Mouse (Mus musculus) telencephalon, adult 2 months (tissue): ENCODE measurements around the gene Rab25.

ENCODE experiments used
- DNase-seq: peaks from one replicate; pipeline ENCODE4 v3.0.0-alpha.2; 2011; ENCODE audit warnings: low read depth, low spot score

The Rab25 gene

DNA sequence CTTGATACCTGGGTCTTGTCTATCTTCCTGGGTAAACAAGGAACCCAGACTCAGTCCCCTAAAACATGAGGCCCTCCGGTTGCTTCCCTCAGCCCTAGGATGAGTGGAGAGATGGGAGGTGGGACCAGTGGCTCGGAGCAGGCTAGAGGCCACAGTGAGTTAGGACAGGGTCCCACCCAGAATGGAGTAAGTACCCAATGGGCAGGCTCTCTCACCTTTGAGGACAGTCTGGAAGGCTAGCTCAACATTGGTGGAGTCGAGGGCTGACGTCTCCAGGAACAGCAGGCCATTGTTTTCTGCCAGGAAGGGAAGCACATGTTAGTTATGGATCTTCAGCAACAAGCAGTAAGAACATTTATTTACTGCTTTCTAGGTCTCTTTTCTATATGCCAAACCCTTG lies 5.6 kb downstream of the Rab25 start:
- no peak for DNase-seq

DNA sequence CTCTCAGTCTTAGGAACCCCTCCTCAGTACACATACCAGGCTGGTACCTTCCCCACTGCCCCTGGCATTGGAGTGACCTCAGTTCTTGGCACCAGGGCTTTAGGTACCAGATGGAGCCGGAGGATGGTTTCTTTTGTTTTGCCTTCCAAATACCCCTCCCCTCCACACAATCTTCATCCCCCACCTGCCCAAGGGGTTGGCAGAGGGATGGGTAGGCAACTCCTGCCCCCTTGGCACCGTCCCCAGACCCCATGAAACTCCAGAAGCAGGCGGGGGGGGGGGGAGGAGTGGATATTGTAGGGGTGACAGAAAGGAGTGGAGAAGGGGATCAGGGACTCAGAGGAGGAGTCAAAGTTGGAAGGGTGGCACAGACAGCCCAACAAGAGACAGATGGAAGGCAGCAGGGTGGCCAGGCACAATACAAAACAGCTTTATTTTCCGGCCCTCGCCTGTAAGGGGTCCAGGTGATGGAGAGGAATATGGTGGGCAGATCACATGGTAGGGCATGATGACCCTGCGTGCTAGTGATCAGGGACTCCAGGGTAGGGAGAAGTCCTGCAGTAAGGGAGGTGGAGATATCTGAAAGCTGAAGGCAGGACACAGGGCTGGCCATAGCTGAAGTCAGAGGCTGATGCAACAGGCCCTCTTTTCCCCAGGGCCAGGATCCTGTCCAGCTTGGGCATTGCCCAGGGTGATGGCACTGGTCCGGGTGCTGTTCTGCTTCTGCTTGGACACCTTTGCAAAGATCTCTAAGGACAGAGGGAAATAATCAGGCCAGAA lies 6.3 kb downstream of the Rab25 start:
- no peak for DNase-seq

DNA sequence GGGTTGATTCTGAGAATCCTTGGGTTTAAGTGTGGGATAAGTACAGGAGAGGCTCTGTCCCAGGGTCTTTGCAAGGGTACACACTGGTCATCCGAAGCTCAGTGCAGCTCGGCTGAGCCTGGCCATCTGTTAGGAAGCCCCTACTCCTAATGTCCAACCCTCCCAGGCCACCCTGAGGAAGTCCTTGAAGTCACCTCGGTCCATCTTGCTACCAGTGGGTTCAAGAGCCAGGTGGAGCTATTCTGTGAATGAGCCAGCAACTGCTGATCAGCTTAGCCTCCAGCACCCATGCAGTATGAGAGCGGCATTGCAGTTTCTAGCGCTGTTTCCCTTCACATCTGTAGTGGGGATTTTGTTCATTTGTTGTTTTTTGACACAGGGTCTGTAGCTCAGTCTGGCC lies 8.0 kb downstream of the Rab25 start:
- no peak for DNase-seq

DNA sequence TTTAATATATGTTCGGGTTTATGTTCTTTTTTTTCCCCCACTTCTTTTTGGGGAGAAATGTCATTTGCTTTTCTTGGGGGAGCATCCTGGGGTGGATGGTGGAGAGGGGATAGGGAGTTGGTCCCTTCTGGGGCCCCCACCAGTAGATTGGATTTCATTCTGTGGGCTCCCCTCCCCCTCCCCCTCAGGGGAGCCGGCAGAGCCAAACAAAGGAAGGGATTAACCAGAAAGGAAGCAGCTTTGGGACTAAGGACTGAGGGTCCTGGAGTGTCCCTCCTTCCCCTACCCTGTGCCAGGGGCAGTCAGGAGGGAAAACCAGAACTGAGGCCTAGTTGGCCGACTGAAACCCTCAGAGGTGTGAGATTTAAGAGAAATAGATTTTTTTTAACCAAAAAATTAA lies 8.7 kb downstream of the Rab25 start:
- DNase-seq = no peak

- DNase-seq = no peak
These were observed 9.6 kb downstream of the Rab25 start for GRCm38 (mm10) chr3:88538271-88539145.

DNA sequence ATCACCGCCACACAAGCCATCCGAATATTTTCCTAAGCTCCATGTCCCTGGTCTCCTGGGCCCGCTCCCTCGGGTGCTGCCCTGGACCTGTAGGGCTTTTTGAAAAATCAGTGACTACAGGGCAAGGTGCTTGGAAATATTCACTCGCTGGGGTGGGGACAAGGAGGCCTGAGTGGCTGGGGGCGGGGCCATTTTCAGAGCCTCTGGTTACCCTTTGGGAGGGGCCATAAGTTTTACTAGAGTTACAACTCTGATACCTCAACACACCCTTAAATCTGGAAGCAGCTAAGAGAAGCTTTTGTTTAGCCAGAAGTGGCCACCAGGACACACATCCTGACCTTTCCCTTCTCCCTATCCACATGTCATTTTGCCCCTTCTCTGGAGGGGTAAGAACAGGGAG lies 11.0 kb downstream of the Rab25 start:
- DNase-seq = no peak

- peak; percentile 69 for DNase-seq
These were observed 11.8 kb downstream of the Rab25 start for GRCm38 (mm10) chr3:88536103-88536930.

- DNase-seq = no peak
These were observed 12.6 kb downstream of the Rab25 start for GRCm38 (mm10) chr3:88535527-88535926.

- DNase-seq = no peak
These were observed 13.1 kb downstream of the Rab25 start for GRCm38 (mm10) chr3:88535005-88535404.

DNA sequence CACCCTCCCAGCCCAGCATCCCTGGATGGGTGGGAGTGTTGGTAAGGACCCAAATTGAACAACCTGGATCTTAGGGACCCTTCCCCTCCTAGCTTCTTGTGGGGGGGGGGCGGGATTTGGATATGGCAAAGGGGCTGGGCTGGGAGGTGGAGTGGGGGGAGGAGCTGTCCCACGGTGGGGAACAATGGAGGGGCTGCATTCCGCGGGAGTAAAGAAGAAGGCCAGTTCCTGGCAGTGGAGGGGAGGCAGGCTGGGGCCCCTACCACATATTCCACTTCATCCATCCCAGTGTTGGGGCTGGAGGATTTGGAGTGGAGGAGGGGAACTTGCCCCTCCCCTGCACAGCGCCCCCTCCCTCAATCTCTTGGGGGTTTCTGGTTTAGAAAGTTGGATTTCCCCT lies 14.4 kb downstream of the Rab25 start:
- no peak for DNase-seq

GRCm38 (mm10) chr3:88532689-88533511 lies 15.2 kb downstream of the Rab25 start:
- DNase-seq = no peak

GRCm38 (mm10) chr3:88532299-88532674 lies 15.8 kb downstream of the Rab25 start, which contains the start of gene Mex3a:
Mex3a (plus strand) TSS chr3:88532395.
- DNase-seq = no peak

- peak; percentile 58 for DNase-seq
These were observed 16.5 kb downstream of the Rab25 start for GRCm38 (mm10) chr3:88531348-88532298.

- no peak for DNase-seq
These were observed 17.8 kb downstream of the Rab25 start for GRCm38 (mm10) chr3:88530082-88530864.

DNA sequence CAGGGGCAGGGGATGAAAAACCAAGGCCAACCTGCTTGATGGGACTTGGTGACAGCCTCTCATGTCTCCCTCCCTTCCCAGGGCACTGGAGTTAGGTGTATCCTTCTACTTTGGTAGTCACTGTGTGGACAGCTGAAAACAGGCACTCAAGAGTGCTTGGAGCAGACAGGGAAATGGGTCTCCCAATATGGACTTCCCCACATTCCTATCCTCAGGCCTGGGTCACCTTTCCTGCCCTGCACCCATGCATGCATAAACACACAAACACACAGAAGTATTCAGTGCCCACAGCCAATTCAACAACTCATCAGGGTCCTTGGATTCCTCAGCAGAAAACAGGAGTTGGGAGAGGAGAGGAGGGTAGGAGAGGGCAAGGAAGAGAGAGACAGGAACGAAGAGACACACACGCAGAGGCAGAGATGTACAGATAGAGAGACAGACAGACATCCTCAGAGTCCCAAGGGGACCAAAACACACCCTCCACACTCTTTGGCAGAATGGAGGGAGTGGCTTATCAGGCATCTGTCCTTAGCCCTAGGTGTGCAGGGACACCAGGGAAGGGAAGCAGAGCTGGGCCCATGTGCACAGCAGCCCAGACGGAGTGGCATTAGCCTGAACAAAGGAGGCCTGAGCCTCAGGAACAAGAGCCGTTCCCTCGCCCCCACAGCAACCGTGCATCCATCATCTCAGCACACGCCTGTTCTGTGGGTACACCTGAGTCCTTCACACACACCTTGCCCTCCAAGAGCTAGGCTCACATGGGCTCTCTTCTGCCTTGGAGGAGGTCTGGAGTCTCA lies 18.7 kb downstream of the Rab25 start:
- no peak for DNase-seq

DNA sequence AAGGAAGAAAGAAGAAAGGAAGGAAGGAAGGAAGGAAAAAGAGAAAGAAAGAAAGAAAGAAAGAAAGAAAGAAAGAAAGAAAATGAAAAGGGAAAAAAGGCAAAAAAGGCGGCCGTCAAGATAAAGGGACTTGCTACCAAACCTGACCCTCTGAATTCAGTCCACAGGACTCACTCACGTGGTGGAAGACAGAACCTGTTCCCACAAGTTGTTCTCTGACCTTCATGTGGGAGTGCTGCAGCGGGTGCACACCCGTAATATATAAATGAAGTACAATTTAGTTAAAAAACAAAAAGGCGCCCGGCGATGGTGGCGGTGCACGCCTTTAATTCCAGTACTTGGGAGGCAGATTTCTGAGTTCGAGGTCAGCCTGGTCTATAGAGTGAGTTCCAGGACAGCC lies 19.5 kb downstream of the Rab25 start:
- DNase-seq = no peak

GRCm38 (mm10) chr3:88527565-88527964 lies 20.5 kb downstream of the Rab25 start:
- DNase-seq = no peak
